Mouse (Mus musculus) gastrocnemius, adult 18-20 months (tissue): ENCODE measurements around the gene Spata33. TPM values are rescaled to one million over a fixed set of nuclear protein-coding genes. Genes with fewer than 3 reads are reported as not detected.
"Not testable (repeated sequence)": the region's sequence is repeated elsewhere in the genome, so short reads cannot be mapped to it uniquely, and the experiment has no call there.

ENCODE experiments used
- DNase-seq: peaks from one replicate; pipeline ENCODE4 v3.0.0; 2021; ENCODE audit warnings: low spot score
- total RNA-seq, 2 experiments: library from RNA; stranded (reverse); gene quantifications; 2 replicates each; pipeline ENCODE4 v1.2.3; 2021

The Spata33 gene
- total RNA-seq, 2 experiments from 2014 or later, result 0.83 to 2.1 TPM

DNA sequence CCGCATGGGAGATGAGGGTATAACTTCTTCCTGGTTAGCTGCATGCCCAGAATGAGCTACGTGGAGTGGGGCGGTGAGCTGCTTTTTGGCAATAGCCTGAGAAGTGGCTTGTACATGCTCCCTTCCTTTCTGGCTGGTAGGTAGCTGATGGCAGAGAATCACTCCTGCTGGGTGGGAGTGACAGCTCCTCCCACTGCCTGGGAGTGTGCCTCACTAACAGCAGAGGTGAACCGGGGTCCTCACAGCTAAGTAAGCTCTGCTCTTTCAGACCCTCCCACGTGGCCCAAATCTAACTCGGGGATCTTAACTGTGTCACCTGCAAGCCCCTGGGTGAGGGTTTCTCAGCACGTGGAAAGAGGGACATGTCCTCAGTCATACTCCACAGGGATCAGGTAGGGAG lies 19.9 kb downstream of the Spata33 start:
- DNase-seq, result no peak

DNA sequence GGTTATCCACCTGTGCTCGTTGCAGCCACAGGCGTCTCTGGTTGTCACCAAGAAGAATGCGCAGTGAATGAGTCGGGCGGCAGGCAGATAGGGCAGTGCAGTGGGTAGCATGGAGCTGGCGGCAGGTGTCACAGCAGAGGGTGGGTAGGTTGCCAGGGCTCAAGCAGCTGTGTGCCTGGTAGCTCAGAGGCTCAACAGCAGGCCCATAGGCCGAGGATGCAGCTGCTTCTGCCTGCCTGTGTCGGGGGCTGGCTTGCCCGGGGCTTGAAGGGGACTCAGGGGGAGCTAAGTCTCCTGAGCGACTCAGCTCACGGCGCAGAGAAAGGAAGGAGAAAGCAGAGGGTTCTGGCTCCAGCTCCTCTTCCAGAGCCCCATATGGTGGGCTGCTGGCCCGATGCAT lies 20.7 kb downstream of the Spata33 start:
- no peak for DNase-seq

DNA sequence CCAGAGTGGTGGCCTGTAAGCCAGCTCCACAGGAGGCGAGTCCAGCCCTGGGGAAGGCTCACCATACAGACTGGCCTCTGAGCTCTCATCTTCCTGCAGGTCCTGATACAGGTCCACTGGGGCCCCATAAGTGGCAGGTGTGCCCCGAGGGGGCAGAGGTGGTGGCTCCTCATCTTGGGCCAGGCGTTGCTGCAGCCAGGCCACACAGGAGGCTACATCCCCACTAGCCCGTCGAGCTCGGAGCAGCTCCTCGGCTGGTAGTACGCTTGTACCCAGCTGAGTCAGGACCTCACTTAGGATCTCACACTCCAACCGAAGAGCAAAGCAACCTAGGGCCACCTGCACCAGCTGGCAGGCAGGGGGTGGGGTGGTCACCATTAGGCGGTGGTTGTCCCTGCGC lies 21.1 kb downstream of the Spata33 start:
- DNase-seq, result no peak

DNA sequence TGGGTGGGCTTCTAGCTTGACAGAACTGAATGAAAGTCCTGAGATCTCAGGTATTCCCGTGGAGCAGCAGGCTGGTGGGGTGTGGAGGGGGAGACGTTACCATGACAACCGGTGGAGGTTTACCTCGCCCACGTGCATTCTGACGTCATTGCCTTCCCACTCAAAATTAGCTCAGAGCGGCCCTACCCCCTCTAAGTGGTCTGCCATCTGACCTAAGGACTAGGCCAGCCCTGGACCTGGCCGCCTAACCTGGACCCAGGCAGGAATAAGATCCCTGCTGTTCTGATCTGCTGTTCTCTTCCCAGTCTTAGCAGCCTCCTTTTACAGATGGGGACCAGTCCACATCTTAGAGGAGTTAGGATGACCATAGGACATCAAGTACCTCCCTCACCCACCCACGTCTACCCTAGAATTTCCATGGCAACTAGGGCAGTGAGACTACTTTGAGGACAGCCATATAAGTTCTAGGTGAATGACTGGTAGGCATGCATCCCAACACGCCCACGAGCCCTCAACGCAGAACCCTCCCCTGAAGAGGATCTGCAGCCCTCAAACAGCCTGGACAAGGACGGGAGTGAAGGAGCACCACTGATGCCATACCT lies 22.4 kb downstream of the Spata33 start:
- DNase-seq, result no peak

DNA sequence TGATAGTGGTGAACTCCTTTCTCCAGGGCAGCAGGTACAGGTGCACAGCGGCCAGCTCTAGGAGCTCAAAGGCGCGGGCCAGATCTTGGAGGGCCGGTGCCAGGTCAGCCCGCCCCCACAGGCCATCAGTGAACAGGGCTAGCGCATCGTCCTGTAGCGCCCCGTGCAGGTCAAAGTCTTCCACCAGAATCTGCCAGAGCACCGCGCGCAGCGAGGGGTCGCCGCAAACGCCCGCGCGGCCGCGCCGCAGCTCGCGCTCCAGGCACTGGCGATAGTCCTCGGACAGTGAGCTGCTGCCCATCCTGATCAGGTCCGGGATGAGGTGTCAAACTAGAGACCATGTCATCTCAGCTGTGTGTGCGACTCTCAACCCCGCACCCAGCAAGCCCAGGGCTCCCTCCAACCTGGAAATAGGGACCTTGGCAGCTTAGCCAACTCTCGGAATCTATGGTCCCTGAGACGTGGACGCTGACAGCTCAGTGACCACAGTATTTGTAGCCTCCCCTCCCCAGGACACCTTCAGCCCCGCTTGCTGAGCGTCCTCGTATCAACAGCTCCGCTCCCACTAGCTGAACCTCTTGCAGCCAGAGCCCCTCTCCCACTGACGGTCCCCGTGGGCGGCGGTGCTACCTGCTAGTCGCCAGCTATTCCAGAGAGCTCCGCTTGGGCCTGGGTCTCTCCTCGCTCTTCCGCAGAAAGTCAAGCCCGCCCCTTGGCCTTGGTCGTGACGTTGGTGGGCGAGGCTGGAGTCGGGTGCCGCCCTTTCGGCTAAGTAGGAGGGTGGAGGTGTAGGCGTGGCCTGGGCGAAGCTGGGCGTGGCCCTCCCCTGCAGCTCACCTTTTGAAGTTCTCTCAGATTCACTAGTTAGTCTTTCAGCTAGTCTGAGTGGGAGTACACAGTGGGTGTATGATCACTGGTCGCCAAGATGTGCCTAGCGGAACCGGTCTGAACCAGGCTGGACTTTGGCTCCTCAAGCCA lies 23.2 kb downstream of the Spata33 start, which contains the start of gene Spata2l:
Spata2l (minus strand) TSS at position 714 of the 978 bp plus-strand sequence.
- DNase-seq, result peak; percentile 85

DNA sequence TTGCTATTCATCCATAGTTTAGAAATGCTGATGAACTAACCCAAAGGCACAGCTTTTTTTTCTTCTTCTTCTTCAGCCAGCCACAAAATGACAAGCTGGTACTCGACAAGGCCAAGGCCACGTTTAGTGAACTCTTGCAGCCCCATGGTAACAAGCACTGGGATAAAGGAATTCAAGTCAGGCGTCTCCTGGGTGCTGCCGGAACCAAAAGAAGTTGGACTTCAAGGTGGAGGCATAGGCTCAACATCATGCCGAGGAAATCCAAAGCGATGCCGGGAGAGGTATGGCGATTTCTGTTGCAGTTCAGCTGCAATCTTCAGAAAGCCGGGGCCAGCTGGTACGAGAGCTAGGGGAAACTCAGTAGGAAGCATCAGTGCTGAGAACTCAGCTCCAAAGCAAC lies 26.8 kb downstream of the Spata33 start:
- DNase-seq, result no peak

DNA sequence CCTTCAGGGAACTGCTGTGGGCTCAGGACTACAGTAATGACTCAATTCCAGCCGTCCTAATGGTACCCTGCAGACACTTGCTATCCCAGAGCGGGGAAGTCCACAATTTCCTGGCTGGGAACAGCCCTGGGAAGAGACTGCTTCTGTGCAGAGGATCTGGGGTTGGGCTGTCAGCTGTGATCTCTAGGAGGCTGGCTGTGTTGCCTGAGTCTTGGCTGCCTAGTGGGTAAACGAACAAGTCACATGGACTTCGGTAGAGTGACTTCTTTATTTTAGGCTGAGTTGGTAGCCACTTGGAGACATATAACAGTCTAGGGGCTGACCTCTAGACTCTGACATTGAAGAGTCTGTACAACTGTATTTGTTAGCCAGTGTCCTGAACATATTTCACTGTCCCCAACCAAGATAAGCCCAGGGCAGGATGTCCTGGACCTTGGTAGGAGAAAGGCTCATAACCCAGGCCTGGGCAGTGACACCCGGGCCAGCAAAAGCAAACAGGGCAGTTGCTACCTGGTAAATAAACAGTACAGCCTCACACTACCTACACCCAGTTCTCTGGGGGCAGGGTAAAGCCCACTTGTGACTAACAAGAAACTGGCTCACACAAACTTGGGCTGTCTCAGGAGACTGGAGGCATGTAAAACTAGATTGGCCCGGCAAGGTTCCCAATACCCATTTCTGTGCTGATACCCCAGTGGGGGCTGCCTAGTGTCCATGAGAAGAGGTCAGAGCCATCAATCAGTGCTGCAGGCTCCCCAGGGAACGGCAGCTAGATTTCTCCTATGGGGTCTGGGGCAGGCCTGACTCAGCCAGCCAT lies 29.7 kb downstream of the Spata33 start:
- no peak for DNase-seq

DNA sequence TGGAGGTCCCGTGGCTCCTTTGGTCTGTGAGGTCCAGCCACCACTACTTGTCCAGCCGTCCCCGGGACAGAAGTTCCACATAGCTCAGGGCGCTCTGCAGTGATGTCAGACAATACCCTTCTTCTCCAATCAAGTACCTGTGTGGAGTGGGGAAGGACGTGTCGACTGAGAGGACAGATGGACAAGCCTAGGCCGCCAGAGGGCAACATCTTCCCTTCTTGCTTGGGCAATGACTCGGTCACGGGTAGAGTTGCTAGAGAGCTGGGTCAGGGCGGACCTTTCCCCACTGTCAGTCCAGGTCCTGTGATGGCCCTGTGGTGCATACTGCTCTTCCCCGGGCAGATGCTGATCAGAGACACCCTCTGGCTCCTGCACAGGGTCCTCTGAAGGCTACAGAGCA lies 30.4 kb downstream of the Spata33 start:
- DNase-seq, result no peak

DNA sequence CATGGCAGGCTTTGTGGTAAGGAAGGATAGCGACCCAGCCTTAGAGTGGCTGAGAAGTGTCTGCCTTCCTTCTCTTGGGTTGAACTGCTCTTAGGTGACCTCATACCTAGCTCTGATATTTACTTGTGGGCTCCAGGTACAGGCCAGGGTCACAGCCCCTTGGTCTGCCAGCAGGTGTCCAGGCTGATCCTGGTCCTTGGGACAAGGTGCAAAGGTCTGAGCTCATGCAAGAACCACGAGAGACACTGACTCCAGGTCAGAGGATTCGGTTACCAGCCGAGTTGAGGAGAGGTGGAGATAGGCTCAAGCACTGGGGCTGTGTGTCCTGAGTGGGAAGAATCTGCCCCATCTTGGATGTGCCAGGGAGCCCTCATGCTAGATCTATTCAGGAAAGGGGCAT lies 31.8 kb downstream of the Spata33 start:
- no peak for DNase-seq

DNA sequence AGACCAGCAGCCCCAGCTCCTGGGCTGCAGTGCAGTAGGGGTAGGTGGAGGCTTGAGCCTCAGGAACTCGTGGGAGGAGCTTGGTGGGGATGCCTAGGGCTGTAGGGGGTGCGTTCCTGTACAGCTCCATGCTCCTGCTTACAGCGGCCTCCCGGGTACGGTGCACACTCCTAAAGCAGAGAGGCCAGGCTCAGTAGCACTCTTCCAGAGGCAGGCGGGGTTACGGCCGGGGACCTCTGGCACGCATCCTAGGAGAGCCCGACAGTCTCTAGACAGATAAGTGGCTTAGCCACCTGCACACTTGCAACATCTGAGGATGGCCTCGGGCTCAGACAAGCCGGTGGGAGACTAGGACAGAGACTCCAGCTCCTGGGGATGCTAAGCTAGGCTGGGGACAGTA lies 32.9 kb downstream of the Spata33 start:
- DNase-seq, result no peak

DNA sequence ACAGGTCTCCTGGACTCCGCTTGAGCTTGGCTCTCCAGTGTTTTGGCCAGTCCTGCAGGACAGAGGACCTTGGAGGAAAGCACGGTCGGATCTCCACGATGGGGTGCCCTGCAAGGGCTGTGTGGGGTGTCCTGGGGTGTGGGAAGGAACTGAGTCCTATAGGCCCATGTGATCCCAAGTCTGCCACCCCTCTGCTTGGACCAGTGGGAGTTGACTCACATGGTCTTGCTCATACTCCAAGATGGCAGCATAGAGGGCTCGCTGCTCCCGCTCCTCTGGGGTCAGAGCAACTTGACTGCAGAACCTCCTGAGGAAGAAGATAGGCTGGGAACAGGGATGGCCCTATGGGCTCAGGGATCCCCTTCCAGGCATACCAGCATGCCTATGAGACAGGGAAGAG lies 35.1 kb downstream of the Spata33 start:
- no peak for DNase-seq

DNA sequence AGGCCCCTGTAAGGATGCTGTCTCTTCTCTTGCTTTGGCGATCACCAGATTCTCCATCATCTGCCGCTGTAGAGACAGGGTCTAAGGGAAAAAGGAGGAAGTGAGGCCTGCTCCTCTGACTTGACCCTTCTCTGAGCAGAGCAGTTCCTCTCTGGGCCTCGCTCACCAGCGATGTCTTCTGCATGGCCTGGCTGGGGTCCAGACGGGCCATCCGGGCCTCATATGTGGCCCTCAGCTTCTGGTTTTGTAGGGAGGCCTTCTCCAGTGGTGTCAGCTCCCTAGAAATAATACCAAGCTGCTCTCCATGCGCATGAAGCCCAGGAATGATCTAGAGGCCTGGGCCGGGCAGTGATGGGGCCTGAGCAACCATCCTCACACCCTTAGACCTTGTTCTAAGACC lies 36.0 kb downstream of the Spata33 start:
- DNase-seq, result no peak

DNA sequence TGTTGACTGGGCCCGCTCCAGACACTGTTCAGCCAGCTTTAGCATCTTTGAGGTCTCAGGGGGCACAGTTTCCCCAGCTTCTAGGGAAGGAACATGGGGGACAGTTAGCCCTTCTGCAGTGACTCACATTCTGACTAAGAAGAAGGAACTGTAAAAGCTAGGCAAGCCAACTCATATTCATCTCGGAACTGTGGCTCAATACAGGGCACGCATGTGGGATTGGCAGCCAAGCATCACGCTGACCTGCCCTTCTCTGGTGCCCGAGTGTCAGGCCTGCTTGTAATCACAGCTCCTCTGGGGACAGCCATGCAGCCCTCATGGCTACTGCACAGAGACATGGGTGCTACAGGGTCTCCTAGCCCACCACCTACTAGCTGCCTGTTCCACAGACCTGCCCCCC lies 38.3 kb downstream of the Spata33 start:
- DNase-seq, result no peak

DNA sequence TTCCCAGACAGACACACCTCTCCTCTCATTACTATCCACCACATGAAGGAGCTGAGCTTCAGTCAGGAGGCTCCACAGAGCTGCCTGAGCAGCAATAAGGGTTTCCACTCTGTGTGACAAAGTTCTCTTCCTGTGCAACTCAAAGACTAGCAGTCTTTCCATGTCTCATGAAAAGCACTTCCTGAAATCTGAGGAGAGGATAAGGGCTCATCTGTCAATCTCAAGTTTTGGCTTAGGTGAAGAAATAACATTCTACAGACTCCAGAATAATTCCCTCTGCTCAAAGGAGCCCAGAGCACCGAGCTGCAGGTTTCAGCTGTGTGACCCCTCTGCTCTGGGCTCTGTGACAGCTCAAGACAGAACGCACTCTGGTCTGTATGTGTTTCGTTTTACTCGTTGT lies 40.3 kb downstream of the Spata33 start:
- DNase-seq, result no peak

DNA sequence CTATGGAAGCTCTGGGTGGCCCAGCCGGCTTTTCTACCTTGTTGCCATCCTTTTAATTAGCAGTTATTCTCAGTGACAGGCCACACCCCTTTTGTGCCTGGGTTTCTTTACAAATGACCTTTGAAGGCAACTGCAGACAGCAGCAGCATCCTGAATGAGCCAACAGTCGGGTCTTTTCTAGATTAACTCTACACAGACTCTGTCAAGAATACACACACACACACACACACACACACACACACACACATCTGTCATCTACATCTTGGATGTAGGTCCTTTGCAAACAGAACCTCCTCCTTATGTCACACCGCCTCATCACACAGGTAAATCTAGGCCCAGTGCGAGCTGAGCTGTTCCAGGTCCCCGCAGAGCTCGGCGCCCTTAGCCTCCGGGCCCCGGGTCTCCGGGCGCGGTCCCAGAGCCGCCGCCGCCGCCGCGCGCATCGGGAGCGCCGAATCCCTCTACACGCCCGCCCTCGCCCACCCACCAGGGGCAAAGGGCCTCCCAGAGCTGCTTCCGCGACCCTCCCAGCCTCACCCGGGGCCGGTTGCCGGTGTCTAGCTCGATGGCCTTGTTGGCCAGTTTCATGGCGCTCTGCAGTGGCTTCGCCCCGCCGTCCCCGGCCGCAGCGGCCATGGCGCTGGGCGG lies 40.9 kb downstream of the Spata33 start:
- DNase-seq, result no peak

DNA sequence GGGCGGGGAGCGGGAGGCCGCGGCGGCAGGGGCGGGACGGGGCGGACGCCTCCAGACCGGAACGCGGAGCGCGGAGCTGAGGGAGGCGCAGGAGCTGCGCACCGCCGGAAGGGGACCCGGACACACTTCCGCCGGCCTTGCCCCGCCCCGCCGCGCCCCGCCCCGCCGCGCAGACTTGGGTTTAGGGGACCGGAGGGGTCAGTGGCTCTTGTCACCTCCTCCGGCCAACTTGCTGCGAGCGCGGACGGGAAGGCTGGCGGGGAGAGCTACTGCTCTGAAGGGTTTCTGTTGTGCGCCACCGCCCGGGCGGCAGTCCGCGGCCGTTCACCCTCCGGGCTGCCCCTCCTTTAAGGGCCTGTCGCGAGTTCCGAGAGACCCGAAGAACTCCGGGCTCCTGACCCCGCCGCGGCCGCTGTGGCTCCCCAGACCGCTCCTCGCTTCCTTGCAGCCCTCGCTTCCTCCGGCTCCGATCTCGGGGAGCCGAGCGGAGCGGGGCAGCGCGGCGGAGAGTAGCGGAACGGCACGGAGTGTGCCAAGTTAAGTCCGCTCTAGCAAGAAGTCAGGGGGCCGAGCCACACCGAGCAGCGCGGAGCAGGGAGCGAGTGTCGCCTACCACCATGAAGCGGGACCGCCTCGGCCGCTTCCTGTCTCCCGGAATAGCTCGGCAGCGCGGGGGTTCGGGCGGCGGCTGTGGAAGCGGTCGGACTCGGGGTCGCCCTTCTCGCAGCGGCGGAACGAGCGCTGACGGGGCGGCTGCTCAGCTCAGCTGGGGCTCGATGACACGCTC lies 41.7 kb downstream of the Spata33 start, which contains the start of the genes Zfp276 and Vps9d1:
Zfp276 (plus strand) TSS at position 97 of the 787 bp plus-strand sequence.
Vps9d1 (minus strand) TSS at position 250 of the 787 bp plus-strand sequence.
- DNase-seq, result peak; percentile 81

DNA sequence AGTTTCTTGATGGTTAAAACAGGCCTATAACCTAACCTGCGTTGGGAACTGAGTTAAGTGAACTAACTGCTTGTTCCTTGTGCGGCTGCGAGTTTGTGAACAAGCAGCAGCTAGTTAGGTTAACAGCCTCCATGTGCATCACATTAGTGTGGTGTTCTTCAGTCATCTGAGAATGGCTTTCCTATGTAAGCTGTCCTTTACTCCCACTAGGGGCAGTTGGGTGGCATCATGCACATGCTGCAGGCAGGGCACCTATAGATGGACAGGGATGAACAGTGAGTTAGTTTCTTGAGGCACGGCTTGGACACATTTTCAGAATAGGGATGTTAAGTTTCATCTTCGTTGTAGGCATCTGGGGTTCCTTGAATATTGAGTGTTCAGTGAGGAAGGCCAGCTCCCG lies 42.5 kb downstream of the Spata33 start:
- DNase-seq, result no peak

DNA sequence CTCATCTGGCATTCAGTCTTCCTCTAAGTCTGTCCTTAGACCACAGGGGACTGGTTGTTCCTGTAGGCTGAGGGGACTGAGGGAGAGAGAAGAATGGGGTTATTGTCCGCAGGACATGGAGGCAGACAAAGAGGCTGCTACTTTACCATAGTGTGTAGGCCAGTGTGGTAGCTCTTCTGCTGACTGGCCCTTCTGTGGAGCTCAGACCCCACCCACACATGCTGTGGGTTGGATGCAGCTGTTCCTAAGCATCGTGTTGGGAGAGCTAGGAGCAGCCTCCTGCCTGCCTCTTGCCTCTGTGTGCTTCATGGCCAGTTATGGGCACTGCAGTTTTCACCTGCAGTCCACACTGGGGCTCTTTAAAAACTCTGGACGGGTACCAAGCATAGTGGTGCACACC lies 44.5 kb downstream of the Spata33 start:
- DNase-seq, result no peak

DNA sequence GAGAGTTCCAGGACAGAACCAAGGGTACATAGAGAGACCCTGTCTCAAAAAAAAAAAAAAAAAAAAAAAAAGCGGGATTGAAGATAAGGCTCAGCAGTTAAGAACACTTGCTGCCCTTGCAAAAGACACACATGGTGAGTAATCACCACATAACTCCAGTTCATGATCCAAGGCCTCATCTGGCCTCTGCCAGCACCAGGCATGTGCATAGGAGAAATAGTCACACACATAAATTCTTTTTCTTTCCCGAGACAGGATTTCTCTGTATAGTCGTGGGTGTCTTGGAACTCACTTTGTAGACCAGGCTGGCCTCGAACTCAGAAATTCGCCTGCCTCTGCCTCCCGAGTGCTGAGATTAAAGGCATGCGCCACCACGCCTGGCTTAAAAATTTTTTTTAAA lies 45.0 kb downstream of the Spata33 start:
- DNase-seq, result not testable (repeated sequence)

DNA sequence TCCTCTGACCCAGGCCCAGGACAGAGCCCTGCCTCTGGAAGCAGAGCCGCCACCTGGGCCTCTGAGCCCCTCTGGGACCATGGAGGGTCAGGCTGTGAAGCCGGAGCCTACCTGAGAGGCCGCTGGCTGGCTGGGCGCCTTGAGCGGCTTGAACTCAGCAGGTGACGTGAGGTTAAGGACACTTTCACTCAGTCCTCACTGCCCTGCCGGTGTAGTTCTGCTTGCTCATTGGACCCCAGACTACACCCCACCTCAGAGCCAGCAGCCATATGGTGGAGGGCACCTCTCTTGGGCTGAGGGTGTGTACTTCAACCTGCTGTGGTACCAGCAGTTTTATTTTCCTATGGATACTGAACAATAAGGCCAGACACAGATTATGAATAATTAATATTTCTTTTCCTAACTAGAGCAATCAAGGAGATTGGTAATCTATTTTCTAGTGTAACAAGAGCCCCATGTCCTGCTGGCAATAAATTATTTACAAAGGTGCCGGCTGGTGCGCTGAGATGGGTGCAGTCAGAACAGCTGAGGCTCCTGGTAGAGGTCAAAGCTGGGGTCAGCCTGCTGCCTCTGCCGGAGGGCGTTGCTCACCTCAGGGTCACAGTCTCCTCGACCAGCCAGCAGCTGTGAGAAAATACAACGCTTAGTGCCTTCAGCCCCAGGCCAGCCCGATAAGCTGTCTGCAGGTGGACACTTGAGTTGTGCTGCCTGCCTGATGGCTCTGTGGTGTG lies 55.5 kb downstream of the Spata33 start:
- no peak for DNase-seq
